Mouse (Mus musculus): ENCODE results near the gene Grin1.

- TF ChIP-seq CTCF (IDR thresholded peaks at IDR 0.05; ENCODE audit: low read depth): no peak
- TF ChIP-seq EP300 (optimal IDR thresholded peaks at IDR 0.05): no peak
These were observed 77.6 kb downstream of the Grin1 start for GRCm38 (mm10) chr2:25241438-25241775.

Data from stomach, postnatal 0 days (tissue).